Mouse (Mus musculus) right cerebral cortex, postnatal 36 days (tissue): Measurements from ENCODE around the gene Lsm2.
"Not testable (repeated sequence)": the region's sequence is repeated elsewhere in the genome, so short reads cannot be mapped to it uniquely, and the experiment has no call there.

Experiments
- DNase-seq, 2 experiments: peaks; one replicate each; pipeline ENCODE4 v3.0.0; 2022; ENCODE audit warnings: low spot score in 2 of 2, mixed read lengths in 1 of 2

Gene Lsm2

DNA sequence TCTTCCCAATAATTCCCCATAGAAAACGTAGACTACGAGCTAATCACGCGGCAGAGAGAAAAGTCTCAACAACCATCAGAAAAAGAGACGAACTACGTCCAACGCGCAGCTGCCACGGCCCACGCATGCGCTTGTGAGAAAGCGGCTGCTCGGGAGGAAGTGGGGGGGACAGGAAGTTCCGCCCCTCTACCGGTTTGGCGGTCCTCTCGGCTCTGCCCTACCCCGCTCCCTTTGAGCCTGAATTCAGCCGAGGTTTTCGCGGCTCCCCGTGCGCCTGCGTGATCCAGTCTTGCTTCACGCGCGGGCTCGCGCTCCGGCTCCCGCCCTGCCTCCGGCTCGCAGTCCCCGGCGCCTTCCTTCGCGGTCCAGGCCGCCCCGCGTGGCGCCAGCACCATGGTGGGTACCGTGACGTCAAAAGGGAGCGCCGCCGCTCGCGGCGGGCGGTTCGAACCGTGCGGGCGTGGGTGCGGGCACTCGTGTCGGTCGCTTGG lies at the start of gene Lsm2:
Gene Lsm2 (plus strand): TSS at position 173 of the 491 bp plus-strand sequence.
- DNase-seq: peak; percentile 89 to 91

DNA sequence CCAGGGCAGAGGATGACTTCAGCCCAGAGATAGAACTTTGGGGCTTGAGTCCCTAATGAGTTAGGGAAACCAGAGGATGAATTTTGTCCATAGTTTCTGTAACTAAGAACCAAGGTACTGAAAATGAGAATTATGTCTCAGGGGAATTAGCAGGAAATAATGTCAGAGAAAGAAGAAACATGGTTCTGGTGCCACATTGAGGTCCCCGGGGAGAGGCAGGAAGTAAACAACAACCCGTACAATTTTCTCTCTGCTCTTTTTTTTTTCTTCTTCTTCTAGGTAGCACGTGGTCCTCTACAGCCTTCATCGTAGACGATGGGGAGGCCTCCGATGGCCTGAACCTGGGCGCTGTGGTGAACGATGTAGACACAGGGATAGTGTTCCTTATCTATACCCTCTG lies 49.4 kb upstream of the Lsm2 start:
- no peak for DNase-seq

DNA sequence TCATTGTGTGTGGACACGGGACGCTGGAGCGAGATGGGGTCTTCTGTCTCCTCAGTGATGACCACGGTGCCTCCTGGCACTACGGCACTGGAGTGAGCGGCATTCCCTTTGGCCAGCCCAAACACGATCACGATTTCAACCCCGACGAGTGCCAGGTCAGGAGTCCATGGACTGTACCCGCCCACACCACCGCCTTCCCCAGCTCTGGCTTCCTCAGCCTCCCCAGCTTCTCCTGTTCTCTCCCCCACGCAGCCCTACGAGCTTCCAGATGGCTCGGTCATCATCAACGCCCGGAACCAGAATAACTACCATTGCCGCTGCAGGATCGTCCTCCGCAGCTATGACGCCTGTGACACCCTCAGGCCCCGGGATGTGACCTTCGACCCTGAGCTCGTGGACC lies 47.6 kb upstream of the Lsm2 start:
- no peak for DNase-seq

DNA sequence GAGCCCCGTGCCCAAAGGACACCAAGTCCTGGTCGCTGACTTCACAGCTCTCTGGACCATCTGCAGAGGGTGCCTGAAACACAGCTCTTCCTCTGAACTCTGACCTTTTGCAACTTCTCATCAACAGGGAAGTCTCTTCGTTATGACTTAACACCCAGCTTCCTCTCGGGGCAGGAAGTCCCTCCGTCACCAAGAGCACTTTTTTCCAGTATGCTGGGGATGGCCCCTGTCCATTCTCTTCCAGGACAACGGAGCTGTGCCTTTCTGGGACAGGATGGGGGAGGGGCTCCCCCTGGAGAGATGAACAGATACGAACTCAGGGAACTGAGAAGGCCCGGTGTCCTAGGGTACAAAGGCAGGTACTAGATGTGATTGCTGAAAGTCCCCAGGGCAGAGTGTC lies 46.8 kb upstream of the Lsm2 start:
- DNase-seq: no peak

DNA sequence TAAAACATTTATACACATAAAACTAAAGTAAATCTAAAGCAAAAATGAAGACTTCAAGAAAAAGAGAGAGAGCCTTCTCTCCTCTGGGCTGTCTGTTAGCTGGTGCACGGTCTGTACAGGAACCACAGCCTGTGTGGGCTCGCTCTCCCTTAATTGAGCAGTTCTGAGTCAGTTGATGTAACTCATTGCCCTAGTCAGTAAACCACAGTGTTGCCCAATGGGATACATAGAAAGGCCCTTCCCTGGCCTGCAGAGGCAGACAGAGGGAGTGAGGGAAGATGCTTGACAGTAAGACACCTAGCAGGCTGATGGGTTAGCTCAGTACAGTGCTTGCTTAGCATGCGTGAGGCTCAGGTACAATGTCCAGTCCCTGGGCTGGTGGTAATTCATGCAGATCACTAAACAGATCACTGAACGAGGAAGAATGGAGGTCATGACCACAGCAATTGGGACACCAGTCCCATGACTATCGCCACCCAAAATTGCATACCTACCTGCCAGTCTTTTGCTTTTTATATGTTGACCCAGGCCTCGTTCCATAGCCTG lies 43.6 kb upstream of the Lsm2 start:
- DNase-seq: no peak

DNA sequence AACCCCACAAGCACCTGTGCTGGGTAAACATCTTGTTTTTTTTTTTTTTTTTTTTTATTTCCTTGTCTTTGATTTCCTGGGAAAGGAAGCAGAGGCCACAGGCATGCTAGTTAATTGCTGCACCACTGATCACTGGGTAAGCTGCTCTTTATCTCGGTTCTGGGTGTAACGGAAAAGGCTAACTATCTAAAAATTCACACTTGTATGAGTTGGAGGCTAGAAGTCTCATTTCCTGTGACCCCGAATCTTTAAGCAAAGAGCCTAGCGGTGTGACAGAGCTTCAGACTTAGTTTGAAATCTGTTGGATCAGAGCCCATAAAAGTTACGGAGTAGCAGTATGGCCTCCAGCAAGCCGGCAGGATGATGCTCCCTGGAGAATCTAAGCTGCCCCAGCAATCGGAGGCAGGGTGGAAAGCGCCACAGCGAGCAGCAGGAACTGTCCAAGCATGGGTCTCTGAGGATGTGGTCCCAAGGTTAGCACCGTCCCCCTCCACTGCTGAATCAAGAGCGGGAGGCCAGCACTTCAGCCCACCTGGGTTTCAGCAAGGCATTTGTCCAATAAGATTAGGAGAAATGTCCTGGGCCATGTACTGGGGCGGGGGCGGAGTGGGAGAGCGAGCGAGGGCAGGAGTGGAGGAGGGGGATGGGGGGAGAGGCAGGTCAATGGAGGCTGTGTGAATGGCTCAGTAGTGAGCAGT lies 40.2 kb upstream of the Lsm2 start:
- DNase-seq: no peak

DNA sequence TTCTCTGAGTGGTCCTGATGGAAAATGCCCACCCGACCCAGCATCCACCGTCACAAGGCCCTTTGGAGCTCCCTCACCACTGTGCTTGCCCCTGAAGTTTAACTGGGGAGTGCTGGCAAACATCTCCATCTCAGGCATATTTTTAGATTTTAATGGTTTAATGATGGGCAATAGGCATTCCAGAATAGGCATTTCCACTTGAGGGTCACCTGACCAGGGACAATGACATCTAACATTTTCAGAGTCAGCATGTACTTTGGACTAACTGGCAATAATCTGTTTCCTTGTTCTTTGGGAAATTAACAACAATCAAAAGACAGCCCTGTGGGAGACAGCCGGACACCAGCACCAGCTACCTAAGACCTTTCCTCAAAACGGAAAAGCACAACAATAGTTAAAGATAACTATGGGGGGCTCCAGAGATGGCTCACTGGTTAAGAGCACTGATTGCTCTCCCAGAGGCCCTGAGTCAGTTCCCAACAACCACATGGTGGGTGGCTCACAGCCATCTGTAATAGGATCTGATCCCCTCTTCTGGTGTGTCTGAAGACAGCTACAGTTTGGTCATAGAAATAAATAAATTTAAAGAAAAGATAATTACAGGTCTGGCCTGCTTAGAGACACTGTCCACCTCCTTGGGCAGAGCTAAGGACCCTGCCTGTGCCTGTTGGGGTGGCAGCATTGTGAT lies 38.4 kb upstream of the Lsm2 start:
- DNase-seq: no peak

DNA sequence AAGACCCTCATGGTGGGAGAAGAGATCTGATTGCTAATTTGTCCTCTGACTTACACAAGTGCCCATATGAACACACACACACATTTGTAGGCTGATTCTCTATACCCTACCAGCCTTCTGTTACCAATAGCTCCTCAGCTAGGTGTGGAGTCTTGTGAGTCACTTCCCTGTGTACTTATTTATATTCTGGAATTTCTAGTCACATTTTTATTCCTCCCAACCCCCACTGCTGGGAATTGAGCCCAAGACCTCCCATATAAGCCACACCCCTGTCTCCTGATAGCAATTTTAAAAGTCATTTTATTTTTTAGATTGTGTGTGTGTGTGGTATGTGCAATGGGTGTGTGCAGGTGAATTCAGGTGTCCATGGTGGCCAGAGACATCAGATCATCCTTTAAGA lies 37.3 kb upstream of the Lsm2 start:
- DNase-seq: no peak

DNA sequence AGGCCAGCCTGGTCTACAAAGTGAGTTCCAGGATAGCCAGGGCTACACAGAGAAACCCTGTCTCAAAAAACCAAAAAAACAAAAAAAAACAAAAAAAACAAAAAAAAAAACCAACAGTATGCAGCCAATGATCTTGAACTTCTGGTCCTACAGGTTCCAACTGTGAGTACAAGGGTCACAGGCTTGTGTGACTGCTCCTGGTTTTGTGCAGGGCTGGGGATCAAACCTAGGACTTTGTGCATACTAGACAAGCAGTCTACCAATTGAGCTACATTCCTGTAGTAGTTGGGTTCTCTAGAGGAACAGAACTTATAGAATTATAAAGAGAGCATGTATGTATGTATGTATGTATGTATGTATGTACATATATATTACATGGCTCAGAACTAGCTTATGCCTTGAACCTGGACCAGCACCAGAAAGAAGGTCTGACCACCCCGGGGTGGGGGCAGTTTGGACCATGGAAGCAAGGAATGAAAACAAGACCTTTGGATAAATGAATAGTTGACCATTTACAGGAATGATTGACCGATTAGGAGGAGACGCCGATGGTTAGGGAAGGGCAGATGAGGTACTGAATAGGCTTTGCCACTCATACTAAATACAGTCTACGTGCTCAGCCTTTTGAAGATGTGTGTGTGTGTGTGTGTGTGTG lies 35.0 kb upstream of the Lsm2 start:
- DNase-seq: no peak

DNA sequence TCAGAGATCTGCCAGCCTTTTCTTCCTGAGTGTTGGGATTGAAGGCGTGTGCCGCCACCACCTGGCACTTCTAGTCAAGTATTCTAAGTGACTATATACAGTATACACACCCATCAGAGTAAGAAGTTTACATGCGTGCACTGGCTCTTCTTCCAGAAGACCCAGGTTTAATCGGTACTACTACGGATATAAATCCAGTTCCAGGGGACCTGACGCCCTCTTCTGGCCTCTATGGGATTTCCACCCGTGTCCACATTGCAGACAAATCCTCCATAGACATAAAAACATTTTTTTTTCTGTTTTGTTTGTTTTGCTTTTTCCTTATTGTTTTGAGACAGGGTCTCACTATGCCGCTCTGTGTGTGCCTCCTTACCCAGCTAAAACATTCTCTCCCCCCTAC lies 34.1 kb upstream of the Lsm2 start:
- DNase-seq: no peak

DNA sequence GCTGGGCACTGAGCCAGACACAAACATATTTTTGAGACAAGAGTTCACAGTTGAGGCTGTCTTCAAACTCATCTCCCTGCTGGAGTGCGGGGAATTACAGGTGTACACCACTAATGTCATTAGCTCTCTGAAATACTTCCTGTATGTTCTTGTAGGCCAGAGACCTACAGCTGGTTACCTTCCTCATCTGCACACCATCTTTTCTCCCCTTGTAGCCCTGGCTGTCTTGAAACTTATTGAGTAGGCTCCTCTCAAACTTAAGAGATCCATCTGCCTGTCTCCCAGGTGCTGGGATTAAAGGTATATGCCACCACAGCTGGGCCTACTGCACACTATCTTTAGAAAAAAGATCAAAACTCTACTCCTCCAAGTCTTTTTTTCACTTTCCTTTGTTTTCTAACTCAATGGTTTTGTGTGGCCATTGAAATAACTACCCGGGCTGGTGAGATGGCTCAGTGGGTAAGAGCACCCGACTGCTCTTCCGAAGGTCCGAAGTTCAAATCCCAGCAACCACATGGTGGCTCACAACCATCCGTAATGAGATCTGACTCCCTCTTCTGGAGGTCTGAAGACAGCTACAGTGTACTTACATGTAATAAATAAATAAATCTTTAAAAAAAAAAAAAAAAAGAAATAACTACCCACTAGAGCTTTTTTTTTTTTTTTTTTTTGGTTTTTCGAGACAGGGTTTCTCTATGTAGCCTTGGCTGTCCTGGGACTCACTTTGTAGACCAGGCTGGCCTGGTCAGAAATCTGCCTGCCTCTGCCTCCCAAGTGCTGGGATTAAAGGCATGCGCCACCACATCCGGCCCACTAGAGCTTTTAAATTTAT lies 32.7 kb upstream of the Lsm2 start:
- DNase-seq: not testable (repeated sequence)

DNA sequence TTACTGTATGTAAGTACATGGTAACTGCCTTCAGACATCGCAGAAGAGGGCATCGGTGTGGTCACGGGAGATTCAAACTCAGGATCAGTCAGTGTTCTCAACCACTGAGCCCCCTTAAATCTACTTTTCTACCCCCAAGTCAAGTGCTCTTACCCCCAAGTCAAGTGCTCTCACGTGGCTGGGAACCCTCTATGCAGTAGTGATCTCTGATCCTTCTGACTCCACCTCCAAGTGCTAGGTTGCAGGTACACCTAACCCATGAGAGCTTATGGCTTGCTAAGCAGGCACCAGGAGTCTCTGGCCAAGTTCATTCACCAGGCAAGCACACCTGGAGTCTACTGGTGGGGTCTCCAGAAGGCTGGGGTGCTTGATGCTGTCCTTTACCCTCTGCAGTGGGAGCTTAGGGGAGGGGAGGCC lies 32.1 kb upstream of the Lsm2 start:
- DNase-seq: no peak

DNA sequence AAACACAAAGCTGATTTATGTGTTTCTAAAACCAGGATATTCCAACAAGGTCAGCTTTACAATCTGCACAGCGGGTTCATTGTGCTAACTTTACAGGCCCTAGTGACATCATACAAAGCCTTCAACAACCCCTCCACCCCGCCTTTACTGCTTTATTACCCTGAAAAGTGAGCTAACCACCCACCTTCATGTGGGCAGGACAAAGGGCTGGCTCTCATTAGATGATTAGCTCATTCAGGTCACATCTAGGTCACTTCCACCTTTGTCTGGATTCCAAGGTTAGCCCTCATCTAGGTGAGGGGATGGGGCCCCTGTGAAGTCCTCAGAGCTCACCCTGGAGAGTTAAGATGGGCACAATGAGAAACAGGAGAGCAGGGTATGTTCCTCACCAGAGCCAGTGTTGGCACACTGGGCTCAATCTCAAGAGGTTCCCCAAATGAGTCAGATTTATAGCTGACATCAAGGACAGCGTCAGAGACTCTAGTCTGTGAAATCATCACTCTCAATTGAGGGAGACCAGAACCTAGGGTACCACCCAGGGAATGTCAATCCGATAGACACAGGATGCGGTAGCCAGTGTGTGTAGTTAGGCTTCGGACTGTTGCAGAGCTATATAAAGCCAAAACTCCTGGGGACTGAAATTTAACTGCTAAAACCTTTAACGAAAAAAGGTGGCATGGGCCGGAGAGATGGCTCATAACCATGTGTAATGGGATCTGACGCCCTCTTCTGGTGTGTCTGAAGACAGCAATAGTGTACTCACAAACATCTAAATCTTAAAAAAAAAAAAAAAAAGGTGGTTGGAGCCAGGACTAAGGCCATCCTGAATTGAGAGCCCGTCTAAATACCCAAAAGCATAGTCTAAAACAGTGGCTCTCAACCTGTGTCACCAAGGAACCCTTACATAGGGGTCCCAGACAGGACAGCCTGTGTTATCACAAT lies 30.9 kb upstream of the Lsm2 start:
- DNase-seq: no peak

DNA sequence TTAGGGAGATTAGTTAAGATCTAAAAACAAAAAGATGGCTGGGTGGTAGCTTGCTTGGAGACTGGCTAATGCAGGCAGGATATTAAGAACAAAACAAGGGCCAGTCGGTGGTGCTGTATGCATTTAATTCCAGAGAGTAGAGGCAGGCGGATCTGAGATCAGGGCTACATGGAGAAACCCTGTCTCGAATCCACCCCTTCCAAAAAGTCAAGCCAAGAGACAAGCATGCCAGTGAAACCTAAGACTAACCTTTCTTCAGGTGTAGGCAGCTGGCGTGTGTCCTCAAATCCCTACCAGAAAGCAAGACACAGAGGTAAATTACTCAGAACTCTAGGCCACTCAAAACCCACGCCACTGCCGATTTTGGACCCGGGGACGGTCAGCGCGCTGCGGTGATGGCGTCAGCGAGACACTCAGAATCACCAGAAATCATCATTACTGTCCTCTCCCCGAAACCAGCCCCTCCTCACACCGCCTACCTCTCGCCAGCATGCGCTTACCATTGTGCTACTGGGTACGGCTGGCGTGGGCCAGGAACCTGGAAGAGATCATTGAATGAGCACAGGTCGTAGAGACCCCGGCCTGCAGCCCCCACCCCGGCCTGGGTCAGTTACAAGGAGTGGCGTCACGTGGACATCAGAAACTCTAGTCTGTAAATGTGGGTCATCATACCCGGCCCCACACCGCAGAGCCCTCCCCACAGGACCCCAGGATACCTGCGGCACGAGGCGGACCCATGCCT lies 29.9 kb upstream of the Lsm2 start:
- peak in 1 of 2 experiments; percentile 26 for DNase-seq

DNA sequence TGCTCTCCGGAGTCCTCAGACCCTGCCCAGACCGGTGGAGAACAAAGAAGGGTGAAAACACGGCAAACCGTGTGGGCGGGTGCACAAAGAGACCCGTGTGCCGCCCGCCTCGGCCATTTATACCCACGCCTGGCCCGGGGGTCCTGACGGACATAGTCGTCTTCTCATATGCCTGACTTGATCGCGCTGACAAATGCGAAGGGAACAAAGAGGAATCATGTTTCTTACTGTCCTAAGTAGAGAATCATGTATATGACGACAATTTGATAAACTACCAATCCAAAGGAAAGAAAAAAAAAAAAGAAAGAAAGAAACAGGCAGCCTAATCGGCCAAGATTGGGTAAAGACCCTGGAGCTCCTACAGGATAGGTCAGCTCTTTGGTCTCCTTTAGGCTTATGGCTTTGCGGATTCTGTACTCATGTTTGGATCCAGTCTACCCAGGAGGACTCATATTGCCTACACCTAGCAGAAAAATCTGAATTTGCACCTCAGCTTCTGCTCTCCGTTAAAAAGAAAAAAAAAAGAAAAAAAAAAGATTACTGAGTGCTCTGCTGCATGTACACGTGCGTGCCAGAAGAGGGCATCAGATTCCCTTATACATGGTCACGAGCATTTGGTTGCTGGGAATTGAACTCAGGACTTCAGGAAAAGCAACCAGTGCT lies 29.2 kb upstream of the Lsm2 start:
- DNase-seq: peak; percentile 28 to 54

DNA sequence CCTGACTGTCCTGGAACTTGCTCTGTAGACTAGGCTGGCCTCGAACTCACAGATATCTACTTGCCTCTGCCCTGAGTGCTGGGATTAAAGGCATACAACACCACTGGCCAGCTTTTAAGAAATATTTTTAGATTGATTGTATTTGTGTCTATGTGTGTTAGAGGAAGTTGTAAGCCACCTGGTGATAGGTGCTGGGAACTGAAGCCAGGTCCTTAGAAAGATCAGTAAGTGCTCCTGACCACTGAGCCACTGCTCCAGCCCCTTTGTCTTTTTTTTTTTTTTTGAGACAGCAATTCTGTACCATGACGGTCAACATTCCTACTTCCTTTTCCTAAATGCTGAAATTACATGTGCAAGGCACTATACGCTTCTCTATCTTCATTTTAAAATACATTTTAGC lies 28.4 kb upstream of the Lsm2 start:
- DNase-seq: no peak

DNA sequence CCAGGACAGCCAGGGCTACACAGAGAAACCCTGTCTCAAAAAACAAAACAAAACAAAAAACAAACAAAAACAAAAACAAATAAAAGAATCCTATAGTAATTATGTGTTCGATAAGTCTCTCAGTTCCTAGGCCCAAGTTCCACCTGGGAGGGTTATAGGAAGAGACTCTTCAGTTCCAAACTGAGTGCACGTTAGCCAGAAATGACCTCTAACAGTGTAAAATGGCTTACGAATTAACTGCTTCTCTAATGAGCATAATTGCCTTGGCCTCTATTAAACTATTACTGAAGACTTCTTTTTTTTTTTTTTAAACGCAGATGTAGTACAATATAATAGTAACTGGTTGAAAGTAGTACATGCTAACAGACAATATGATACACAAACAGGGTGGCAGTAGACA lies 27.8 kb upstream of the Lsm2 start:
- DNase-seq: no peak

DNA sequence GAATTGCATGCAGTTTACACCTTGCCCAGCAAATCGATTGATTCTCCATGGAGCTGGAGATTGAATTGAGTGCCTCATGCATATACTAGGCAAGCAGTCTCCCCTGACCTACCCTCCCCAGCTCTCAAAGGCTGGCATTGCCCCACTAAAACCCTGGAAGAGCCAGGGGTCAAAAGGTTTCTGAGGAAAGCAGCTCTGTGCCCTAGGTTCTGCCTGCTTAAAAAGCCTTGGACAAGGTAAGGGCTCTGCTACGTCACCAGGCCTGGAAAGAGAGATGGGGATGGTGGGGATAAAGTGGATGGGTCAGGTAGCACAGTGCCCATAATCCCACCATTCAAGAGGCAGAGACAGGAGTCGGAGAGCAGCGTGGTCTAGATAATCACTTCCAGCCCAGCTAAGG lies 26.8 kb upstream of the Lsm2 start:
- no peak for DNase-seq

DNA sequence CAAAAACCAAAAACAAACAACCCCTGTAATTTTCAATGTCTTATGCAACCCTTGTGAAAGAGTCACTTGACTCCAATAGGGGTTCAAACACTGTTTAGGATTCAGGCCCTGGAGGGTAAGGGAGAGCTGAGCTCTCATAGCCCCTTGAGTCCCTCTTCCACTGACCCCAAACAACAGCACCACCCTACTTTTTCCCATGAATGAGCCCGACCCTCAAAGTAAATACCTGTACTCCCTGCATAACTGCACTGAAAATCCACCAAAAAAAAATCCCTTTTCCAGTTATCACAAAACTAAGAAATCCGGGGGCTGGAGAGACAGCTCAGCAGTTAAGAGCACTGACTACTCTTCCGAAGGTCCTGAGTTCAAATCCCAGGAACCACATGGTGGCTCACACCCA lies 25.8 kb upstream of the Lsm2 start:
- no peak for DNase-seq
